Mouse (Mus musculus) forebrain, embryonic 12.5 days (tissue): ENCODE measurements around the gene Cyp2c23. TPM values are rescaled to one million over a fixed set of nuclear protein-coding genes. Genes with fewer than 3 reads are reported as not detected.

ENCODE experiments used
- ATAC-seq: fragments of 200-750 bp; cut with Nextera tagmentation; 2 replicates; pipeline ENCODE4 v1.8.0; 2017; ENCODE audit warnings: moderate TSS enrichment; ENCODE audit not compliant: low FRiP score
- H3K27ac ChIP-seq: fragments of 300-500 bp; sonication (generic); 2 replicates; pipeline ENCODE4 v1.5.1; 2016; ENCODE audit warnings: mild to moderate bottlenecking
- H3K27me3 ChIP-seq: fragments of 300-500 bp; sonication (generic); 2 replicates; pipeline ENCODE4 v1.6.1; 2016; ENCODE audit warnings: mild to moderate bottlenecking
- H3K36me3 ChIP-seq: fragments of 300-500 bp; sonication (generic); replicated peaks from 2 replicates; pipeline ENCODE4 v1.6.1; 2016; ENCODE audit warnings: mild to moderate bottlenecking
- H3K4me1 ChIP-seq: fragments of 300-500 bp; sonication (generic); 2 replicates; pipeline ENCODE4 v1.6.1; 2016
- H3K4me2 ChIP-seq: fragments of 300-500 bp; sonication (generic); 2 replicates; pipeline ENCODE4 v1.6.1; 2016; ENCODE audit warnings: mild to moderate bottlenecking, moderate library complexity
- H3K4me3 ChIP-seq: fragments of 300-500 bp; sonication (generic); replicated peaks from 2 replicates; pipeline ENCODE4 v1.5.1; 2016; ENCODE audit warnings: mild to moderate bottlenecking
- H3K9ac ChIP-seq: fragments of 300-500 bp; sonication (generic); 2 replicates; pipeline ENCODE4 v1.6.1; 2016; ENCODE audit warnings: mild to moderate bottlenecking
- H3K9me3 ChIP-seq: fragments of 300-500 bp; sonication (generic); 2 replicates; pipeline ENCODE4 v1.6.1; 2016
- WGBS: fragments of 180-500 bp; shearing (Covaris S2); methylation state at CpG from one replicate; pipeline ENCODE4 v1.1.7; 2016; 5-methylcytosine and 5-hydroxymethylcytosine counted together
- polyA plus RNA-seq: library from polyadenylated mRNA; unstranded; fragments of >200 nt; fragmentation: Nextera tagmentation; extraction: Ambion mirVana; gene quantifications from 2 replicates; pipeline ENCODE4 v1.2.1, GENCODE M21; 2016

Gene Cyp2c23
- polyA plus RNA-seq, 1 experiment from 2014 or later = not detected

- peaks cover 28% of the 10 kb centered on the region for H3K36me3 ChIP-seq
- H3K27ac ChIP-seq = no peak overlapping the region
- H3K4me1 ChIP-seq = no peaks in the 10 kb centered on the region
- WGBS = 79% methylated on average over 4 of the region's 4 CpGs
- no peaks in the 10 kb centered on the region for H3K9me3 ChIP-seq
- no peaks in the 10 kb centered on the region for H3K27me3 ChIP-seq
- no peak overlapping the region for H3K9ac ChIP-seq
- H3K4me2 ChIP-seq = no peak overlapping the region
- no peak for ATAC-seq
- H3K4me3 ChIP-seq = no peak overlapping the region
Observed at GRCm38 (mm10) chr19:44055173-44055826, 26.3 kb upstream of the Cyp2c23 start.

- Histone ChIP-seq H3K36me3 (peaks cover 13% of the 10 kb centered on the region), H3K4me2 (no peak overlapping the region), H3K27ac (no peak overlapping the region), H3K27me3 (no peaks in the 10 kb centered on the region), H3K9ac (no peak overlapping the region), H3K9me3 (no peaks in the 10 kb centered on the region), H3K4me3 (no peak overlapping the region), H3K4me1 (no peaks in the 10 kb centered on the region)
- no peak for ATAC-seq
- WGBS = 88% methylated on average over 4 of the region's 4 CpGs
Observed at GRCm38 (mm10) chr19:44050388-44050787, 21.4 kb upstream of the Cyp2c23 start.

- Histone ChIP-seq H3K4me2 (no peak overlapping the region), H3K36me3 (peaks cover 9% of the 10 kb centered on the region; the same call in 1 of the 2 replicates), H3K27ac (no peak overlapping the region), H3K4me1 (no peaks in the 10 kb centered on the region), H3K9ac (no peak overlapping the region), H3K4me3 (no peak overlapping the region), H3K27me3 (no peaks in the 10 kb centered on the region), H3K9me3 (no peaks in the 10 kb centered on the region)
- WGBS = 70% methylated on average over 3 of the region's 3 CpGs
- ATAC-seq = no peak
Observed at GRCm38 (mm10) chr19:44049282-44049681, 20.3 kb upstream of the Cyp2c23 start.

- Histone ChIP-seq H3K27ac (no peak overlapping the region), H3K4me3 (no peak overlapping the region), H3K9me3 (no peaks in the 10 kb centered on the region), H3K9ac (no peak overlapping the region), H3K36me3 (peaks cover 8% of the 10 kb centered on the region), H3K4me1 (peaks cover 5% of the 10 kb centered on the region; the same call in 1 of the 2 replicates), H3K27me3 (no peaks in the 10 kb centered on the region), H3K4me2 (no peak overlapping the region)
- WGBS = 92% methylated on average over 3 of the region's 3 CpGs
- no peak for ATAC-seq
Observed at GRCm38 (mm10) chr19:44045847-44046246, 16.8 kb upstream of the Cyp2c23 start.

- no peak overlapping the region for H3K27ac ChIP-seq
Observed at GRCm38 (mm10) chr19:44042121-44042520, 13.1 kb upstream of the Cyp2c23 start.

GRCm38 (mm10) chr19:44033396-44033795 is 4.4 kb upstream of the Cyp2c23 start:
- 88% methylated on average over 5 of the region's 5 CpGs for WGBS
- ATAC-seq = no peak
- no peaks in the 10 kb centered on the region for H3K9me3 ChIP-seq
- no peak overlapping the region for H3K4me2 ChIP-seq
- no peak overlapping the region for H3K27ac ChIP-seq
- H3K9ac ChIP-seq = no peak overlapping the region
- no peaks in the 10 kb centered on the region for H3K4me1 ChIP-seq
- H3K27me3 ChIP-seq = no peaks in the 10 kb centered on the region
- H3K4me3 ChIP-seq = no peak overlapping the region
- H3K36me3 ChIP-seq = peaks cover 12% of the 10 kb centered on the region

More at GRCm38 (mm10) chr19:44042121-44042520, 13.1 kb upstream of the Cyp2c23 start:
- 85% methylated on average over 5 of the region's 5 CpGs for WGBS
- Histone ChIP-seq H3K36me3 (peaks cover 16% of the 10 kb centered on the region), H3K4me3 (no peak overlapping the region), H3K27me3 (no peaks in the 10 kb centered on the region), H3K4me2 (no peak overlapping the region), H3K4me1 (peaks cover 5% of the 10 kb centered on the region; the same call in 1 of the 2 replicates), H3K9ac (no peak overlapping the region), H3K9me3 (no peaks in the 10 kb centered on the region)
- ATAC-seq = no peak

- Histone ChIP-seq H3K27me3 (no peaks in the 10 kb centered on the region), H3K4me2 (no peak overlapping the region), H3K27ac (no peak overlapping the region), H3K9ac (no peak overlapping the region), H3K36me3 (peaks cover 12% of the 10 kb centered on the region), H3K4me3 (no peak overlapping the region), H3K4me1 (no peaks in the 10 kb centered on the region), H3K9me3 (no peaks in the 10 kb centered on the region)
- WGBS = 92% methylated on average over 11 of the region's 11 CpGs
- no peak for ATAC-seq
Observed at GRCm38 (mm10) chr19:44032046-44032744, 3.2 kb upstream of the Cyp2c23 start.

- Histone ChIP-seq H3K4me3 (no peak overlapping the region), H3K4me2 (no peak overlapping the region), H3K36me3 (no peaks in the 10 kb centered on the region), H3K9me3 (no peaks in the 10 kb centered on the region), H3K9ac (no peak overlapping the region), H3K4me1 (no peaks in the 10 kb centered on the region), H3K27me3 (no peaks in the 10 kb centered on the region), H3K27ac (no peak overlapping the region)
- ATAC-seq = no peak
- WGBS = 95% methylated on average over 5 of the region's 5 CpGs
Observed at GRCm38 (mm10) chr19:44030024-44030423, 1.0 kb upstream of the Cyp2c23 start.

- H3K27me3 ChIP-seq = no peaks in the 10 kb centered on the region
- no peaks in the 10 kb centered on the region for H3K4me1 ChIP-seq
- no peak overlapping the region for H3K9ac ChIP-seq
- H3K9me3 ChIP-seq = no peaks in the 10 kb centered on the region
- ATAC-seq = no peak
- 69% methylated on average over 8 of the region's 8 CpGs for WGBS
- H3K27ac ChIP-seq = no peak overlapping the region
- no peak overlapping the region for H3K4me2 ChIP-seq
- H3K36me3 ChIP-seq = no peaks in the 10 kb centered on the region
- no peak overlapping the region for H3K4me3 ChIP-seq
Observed at GRCm38 (mm10) chr19:44026956-44027530, 2.0 kb downstream of the Cyp2c23 start.

- 91% methylated on average over 13 of the region's 13 CpGs for WGBS
- no peaks in the 10 kb centered on the region for H3K27me3 ChIP-seq
- H3K4me2 ChIP-seq = no peak overlapping the region
- no peaks in the 10 kb centered on the region for H3K36me3 ChIP-seq
- H3K4me1 ChIP-seq = no peaks in the 10 kb centered on the region
- no peaks in the 10 kb centered on the region for H3K9me3 ChIP-seq
- no peak overlapping the region for H3K4me3 ChIP-seq
- ATAC-seq = no peak
- H3K9ac ChIP-seq = no peak overlapping the region
- H3K27ac ChIP-seq = no peak overlapping the region
Observed at GRCm38 (mm10) chr19:44024921-44025585, 4.0 kb downstream of the Cyp2c23 start.

- no peaks in the 10 kb centered on the region for H3K27me3 ChIP-seq
- H3K9me3 ChIP-seq = no peaks in the 10 kb centered on the region
- H3K4me2 ChIP-seq = no peak overlapping the region
- H3K36me3 ChIP-seq = no peaks in the 10 kb centered on the region
- 67% methylated on average over 5 of the region's 5 CpGs for WGBS
- no peak overlapping the region for H3K9ac ChIP-seq
- no peak for ATAC-seq
- no peaks in the 10 kb centered on the region for H3K4me1 ChIP-seq
- no peak overlapping the region for H3K4me3 ChIP-seq
- no peak overlapping the region for H3K27ac ChIP-seq
Observed at GRCm38 (mm10) chr19:44023066-44023465, 5.9 kb downstream of the Cyp2c23 start.

- Histone ChIP-seq H3K27ac (no peak overlapping the region), H3K9ac (no peak overlapping the region), H3K9me3 (no peaks in the 10 kb centered on the region), H3K36me3 (no peaks in the 10 kb centered on the region), H3K4me3 (no peak overlapping the region), H3K4me2 (no peak overlapping the region), H3K4me1 (no peaks in the 10 kb centered on the region), H3K27me3 (no peaks in the 10 kb centered on the region)
- ATAC-seq = no peak
- 92% methylated on average over 4 of the region's 4 CpGs for WGBS
Observed at GRCm38 (mm10) chr19:44021502-44021901, 7.5 kb downstream of the Cyp2c23 start.
